Mouse (Mus musculus) ZHBTc4 (cell line): Measurements from ENCODE around the gene Prkd1.
A peak's percentile ranks its signal among the peaks of the same experiment; 100 is the strongest.
"Not testable (repeated sequence)": the region's sequence is repeated elsewhere in the genome, so short reads cannot be mapped to it uniquely, and the experiment has no call there.

Source experiments
- DNase-seq: peaks from one replicate; pipeline ENCODE4 v3.0.0-alpha.2; 2011; ENCODE audit warnings: low read depth, low spot score

Prkd1 gene

DNA sequence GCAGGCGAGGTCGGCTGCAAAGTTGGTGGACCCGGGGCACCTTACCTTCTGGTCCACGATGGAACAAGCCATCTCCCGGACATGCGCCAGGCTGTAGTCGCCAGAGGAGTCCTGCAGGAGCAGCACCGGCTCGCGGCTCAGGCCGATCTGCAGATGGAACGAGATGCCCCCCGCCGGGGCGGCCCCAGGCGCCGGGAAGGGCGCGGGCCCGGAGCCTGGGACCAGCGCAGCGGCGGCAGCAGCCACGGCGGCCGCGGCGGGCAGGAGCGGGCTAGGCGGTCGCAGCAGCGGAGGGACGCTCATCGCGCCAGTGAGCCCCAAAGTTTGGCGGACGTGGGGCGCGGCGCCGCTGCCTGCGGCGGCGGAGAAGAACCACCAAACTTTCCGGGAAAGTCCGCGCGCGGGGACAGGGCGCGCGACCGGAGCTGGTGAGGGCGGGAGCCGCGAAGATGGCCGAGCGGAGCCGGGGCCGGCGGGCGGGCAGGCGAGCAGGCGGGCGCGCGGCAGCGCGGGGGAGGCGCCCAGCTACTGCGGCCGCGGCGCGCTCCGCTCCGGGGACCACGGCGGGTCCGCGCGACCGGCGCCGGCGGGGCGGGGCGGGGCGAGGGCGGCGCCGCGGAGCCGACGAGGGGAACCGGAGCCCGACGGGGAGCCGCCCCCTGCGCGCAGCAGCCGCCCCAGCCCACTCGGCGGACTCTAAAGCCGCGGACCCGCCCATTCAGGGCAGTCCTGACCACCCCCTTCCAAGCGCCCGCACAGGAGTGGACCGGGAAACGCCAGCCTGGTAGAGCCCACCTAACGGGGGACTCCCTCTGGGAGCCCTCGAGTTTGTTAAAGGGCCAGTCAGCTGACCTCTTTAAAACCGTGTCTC lies at the start of gene Prkd1:
TSS of gene Prkd1 (minus strand) at position 428 of the 871 bp plus-strand sequence.
- peak; percentile 65 for DNase-seq

- peak; percentile 6 for DNase-seq
These were observed 48.6 kb upstream of the Prkd1 start for GRCm38 (mm10) chr12:50697492-50697891.

DNA sequence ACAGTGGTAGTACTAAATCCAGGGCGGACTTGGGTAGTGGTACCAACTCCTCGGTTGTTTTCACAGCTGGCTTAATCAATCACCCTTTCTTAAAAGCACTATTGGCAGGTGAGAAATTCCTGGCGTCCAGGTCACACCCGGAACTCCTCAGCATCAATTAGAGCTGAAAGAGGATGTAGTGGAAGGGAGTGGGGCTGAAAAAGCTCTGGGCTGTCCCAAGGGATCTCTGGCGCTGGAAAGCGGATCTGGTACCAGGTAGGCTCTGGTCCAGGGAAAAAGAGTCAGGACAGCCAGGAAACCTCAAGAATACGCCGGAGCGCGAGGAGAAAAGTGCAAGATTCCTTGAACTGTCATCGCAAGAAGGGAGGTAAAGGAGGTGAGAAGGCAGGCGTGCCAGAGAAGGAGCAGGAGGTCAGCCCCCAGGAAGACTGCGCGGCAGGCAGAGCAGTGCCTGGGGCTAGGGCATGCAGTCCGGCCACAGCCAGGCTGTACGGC lies 675 bp downstream of the Prkd1 start:
- DNase-seq = no peak

DNA sequence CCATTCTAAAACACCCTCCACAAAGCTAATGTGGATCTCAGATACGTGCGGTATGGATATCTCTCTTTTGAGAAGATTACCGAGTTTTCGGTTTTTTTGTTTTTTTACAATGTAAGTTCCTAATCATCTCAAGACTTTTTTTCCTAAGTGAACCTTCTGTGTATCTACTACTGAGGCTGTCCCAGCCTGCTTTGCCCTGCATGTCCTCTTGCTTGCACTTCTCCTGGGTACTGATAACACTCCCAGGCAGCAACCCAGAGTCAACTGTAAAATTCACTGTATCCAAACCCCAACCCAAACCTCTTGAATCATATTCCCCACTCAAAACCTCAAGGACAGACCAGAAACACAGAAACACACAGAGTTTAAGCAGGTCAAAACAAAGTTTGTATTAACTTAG lies 2.0 kb downstream of the Prkd1 start:
- DNase-seq = no peak

DNA sequence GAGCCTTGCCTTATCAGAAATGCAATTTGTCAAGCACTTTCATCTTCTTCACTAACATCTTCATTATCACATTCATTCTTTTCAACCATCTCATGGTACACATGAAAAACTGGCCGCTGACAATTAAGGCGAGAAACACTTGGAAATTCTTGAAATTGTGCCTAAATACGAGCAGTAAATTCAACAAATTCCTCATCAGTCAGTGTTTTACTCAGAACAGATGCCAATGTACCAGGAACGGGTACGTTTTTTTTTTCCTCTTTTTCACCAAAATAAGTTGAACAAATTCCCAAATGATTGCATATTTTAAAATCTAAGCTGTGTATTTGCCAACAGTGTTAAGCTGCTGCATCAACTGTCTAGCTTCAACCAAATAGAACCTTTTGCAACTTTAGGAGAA lies 6.2 kb downstream of the Prkd1 start:
- DNase-seq = no peak

- no peak for DNase-seq
These were observed 8.7 kb downstream of the Prkd1 start for GRCm38 (mm10) chr12:50640171-50640570.

DNA sequence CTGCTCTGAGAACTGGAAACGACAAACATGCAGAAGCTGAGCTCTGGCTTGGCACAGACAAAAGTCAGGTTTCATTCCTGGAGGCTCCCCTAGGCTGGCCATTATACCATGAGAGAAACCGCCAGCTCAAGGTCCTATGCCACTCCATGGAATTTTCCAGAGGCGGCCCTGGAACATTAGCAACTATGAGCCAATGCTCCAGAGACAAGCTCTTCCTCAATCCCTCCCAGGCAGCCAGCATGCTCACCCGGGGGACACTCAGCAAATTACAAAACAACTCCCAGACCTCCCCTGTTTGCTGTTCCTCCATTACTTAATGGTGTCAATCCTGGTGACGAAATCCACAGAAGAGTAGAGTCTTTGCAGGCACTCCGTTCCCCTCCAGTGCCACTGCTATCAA lies 14.5 kb downstream of the Prkd1 start:
- no peak for DNase-seq

DNA sequence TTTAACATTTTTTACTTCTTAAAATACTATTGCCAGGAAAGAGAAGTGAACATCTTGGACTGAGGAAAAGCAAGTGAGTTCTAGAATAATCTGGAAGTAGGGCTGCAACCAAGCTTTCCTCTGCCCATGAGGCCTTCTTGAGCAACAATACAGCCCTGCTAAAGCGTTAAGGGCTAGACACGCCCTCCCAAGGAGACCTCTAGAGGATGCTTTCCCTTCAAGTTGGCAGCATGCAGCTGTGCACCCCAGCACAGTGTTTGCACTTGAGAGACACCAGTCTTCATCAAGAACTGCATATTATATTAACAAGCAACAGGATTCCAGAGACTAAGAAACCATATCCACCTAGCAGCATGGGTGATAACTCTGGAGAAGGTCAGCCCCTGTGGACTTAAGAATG lies 22.8 kb downstream of the Prkd1 start:
- DNase-seq = not testable (repeated sequence)

- no peak for DNase-seq
These were observed 24.7 kb downstream of the Prkd1 start for GRCm38 (mm10) chr12:50624175-50624574.

DNA sequence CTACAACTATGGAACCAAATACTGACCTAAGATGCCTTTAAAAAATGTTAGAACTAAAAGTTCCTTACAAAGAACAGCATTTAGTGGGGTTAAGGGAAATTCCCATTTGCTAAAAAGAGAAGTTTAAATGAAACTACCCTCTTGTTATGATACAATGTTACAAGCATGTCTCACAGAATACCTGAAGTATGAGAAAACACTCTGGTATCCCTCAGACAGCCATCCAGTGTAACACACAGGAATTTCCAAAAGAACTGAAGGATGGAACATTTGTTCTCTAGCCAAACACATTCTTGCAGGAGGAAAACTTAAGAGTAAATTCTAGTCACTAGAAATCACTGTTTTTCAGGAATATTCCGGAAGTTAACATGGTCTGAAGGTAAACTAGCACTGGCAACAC lies 33.0 kb downstream of the Prkd1 start:
- no peak for DNase-seq

DNA sequence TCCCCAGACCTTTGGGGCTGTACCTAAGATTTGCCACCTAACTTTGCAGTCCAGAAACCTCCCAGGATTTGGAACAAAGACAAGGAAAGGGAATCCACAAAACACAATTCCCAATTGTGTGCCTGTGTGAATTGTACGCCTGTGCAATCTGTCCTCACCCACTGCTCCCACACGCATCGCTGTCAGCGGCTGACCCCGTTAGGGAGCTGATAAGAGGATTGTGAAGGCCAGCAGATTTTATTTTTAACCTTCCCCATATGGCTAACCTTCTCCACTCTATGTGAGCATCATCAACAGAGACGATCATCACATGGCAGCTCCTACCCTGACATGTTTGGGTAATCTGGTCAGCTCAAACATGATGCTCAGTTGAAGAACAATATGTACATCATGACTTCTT lies 34.6 kb downstream of the Prkd1 start:
- DNase-seq = no peak

DNA sequence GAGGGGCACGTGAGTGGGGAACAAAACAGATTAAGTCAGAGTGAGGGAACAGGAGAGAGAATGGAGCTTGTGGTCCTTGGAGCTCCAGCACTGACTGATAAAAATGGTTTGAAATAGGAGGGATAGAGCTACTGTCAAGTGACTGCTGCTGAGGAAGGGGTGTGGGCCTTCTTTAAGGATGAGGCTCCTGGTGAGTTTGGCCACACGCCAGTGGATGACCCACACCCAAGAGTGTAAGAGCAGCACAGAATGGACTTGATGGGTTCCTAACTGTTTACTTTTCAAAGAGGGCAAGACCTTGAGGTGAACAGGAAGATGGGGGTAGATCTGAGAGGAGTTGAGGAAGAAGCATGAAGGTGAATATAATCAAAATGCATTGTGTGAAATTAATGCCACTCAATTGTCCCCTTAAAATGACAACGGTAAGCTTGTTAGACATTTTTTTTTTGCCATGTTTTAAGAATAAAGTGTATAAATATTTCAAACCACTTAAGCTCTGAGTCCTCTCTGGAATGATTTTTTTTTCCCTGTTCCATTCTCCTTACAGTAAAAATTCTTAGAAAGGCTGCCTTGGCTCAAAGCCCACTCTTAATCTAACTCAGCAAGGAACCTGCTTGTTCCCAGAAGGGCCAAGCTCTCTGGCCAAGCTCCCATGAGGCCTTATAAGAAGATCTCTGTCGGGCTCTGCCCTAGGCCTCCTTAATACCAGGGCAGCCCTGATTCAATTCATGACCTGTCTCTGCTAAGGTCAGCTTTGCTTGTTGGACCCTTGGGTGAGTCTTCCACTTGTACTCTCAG lies 42.0 kb downstream of the Prkd1 start:
- DNase-seq = peak; percentile 4

DNA sequence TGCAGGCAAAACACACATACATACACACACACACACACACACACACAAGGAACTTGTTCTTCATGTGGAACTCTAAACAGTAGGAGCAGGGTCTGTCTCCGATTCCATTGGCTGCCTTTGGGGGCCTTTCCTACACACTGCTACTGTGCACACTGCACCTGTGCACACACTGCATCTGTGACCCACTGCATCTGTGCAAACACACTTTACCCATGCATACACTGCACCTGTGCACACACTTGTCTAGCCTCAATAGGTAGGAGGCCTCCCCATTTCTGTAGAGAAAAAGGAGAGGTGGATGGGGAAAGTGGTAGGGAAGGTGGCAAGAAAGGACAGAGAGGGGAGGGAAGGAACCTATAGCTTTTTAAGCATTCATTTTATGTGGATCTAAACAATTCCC lies 49.5 kb downstream of the Prkd1 start:
- DNase-seq = no peak

DNA sequence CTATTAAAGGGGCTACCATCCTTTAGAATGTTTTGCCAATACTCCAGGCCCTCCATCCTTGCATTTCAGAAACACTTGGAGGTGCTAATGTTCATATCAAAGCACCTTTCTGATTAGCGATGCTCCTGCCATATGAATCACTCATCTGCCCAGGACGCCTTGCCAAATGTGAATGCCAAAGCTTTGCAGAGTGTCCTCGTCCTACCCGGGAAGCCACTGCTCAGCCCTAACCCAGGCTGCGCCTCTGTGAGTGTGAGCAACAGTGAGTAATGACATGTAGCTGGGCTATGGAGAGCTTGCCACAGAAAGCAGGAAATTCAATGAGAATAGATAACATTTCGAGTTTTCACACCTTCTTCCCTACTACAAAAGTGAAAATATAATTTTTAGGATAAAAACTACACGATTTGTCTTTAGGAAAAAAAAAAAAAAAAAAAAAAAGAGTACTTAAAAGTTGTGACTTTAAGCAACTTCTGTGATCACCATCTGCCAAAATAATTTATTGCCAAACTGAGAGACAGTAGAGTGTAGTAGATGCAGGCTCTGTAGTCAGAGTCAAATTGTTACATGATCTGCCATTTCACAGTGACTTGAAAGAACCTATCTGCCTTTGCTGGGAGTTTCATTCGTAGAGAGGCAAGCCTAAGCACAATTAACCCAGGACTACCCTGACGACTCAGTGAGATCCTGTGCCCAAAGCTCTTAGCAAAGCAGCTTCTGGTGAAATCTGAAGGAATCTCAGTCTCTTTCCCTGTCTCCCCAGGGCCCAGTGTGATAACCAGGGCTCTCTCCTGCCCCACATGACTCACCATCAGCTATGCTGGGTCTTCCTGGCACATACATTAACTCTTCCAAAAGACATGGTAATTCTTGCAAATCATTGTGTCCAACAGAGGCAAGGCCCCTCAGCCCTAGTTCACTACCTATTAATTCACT lies 50.6 kb downstream of the Prkd1 start:
- no peak for DNase-seq

- no peak for DNase-seq
These were observed 51.4 kb downstream of the Prkd1 start for GRCm38 (mm10) chr12:50597467-50597866.

GRCm38 (mm10) chr12:50595777-50596176 lies 53.1 kb downstream of the Prkd1 start:
- DNase-seq = no peak

DNA sequence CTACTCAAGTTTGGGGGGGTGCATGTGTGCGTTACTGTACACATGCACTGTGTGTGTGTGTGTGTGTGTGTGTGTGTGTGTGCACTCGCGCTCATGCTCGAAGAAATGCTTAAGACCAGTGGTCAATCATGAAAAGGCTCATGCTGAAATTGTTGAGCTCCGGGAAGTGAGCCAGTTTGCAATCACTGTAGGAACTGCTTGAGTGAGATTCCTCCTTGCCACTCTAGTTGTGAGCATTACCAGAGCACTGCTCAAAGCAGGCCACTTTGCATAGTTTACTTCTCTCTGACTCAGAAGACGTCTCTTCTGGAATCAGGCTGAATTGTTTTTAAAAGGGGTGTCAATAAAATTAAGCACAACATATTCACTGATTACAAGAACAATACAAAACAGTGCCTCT lies 54.4 kb downstream of the Prkd1 start:
- DNase-seq = no peak

DNA sequence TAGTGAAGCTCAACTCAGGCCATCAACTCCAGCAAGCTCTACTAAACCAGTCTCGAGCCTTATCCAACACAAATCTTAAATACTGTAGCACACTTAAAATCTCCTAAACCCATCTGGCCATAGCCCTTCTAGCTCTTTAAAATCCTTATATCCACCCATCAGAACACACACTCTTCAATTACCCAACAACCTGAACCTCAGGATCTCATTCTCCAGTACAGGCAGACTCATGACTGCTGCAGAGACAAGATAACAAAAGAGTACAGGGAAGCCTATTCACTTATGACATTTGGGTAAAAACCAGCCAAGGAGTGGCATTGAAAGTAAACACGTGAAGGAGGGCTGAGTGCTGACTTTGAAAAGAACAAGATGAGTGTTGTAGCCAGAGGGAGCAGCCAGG lies 55.4 kb downstream of the Prkd1 start:
- DNase-seq = no peak

DNA sequence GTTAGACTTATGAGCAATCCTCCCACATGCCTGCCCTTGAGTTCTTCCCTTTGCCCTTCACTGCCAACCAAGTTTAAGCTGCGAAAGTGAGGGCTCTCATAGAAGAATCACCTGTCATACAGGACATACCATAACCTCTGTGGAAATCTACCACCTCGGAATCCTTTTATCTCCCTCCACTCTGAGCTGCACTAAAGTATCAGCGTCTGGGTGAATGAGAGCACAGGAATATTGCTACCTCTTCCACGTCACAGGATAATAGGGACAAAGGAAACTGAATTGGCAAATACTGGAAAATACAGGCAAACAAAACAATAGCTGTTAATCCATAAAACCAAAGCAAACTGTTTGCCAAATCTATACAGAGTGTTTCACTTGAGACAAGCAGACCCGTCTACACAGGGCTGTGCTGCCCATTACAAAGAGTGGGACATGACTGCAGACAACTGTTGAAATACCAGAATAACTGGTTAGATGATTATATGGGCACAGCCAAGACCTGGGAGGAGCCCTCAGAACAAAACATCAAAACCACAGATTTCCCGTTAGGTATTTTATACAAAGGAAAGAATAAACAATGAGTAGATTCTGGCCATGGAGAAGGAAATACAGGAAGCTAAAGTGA lies 60.6 kb downstream of the Prkd1 start:
- no peak for DNase-seq

DNA sequence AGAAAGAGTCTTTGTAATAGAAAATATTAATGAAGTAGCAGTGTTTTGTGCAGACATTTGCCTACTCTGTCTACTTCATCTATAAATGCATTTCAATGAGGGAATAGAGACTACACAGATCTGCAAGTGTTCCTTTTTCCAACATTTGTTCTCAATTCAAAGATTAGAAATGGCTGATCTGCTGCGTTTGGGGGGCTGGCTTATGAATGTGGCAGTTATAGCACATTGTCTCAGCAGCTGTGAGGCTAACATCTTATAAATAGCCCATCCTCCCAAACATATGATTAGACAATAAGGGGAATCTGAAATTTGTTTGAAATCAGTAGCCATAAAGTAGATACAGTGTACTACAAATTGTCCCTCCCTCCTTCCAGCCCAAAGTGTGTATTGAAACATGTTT lies 83.7 kb downstream of the Prkd1 start:
- no peak for DNase-seq

GRCm38 (mm10) chr12:50560536-50560935 lies 88.4 kb downstream of the Prkd1 start:
- DNase-seq = no peak
